Mouse (Mus musculus) MEL (cell line): ENCODE data around the gene Lhx5. TPM values are rescaled to one million over a fixed set of nuclear protein-coding genes. Genes with fewer than 3 reads are reported as not detected.

ENCODE experiments used
- DNase-seq: peaks from one replicate; pipeline ENCODE4 v3.0.0; 2011; ENCODE audit warnings: low read depth, low spot score
- H3K27ac ChIP-seq: 2 replicates; pipeline ENCODE4 v1.5.1; 2012; ENCODE audit warnings: low read depth, mild to moderate bottlenecking, control low read depth, low read length, moderate library complexity; ENCODE audit not compliant: control insufficient read depth
- H3K27me3 ChIP-seq, 2 experiments: fragments of 150-350 bp in 1 of 2; sonication (generic) in 1 of 2; 2 replicates each; pipeline ENCODE4 v1.6.1; 2012; ENCODE audit warnings: low read length in 2 of 2, mild to moderate bottlenecking in 2 of 2, improper control_type of control experiment in 1 of 2, moderate library complexity in 1 of 2; ENCODE audit not compliant: insufficient read depth in 2 of 2, control insufficient read depth in 1 of 2
- H3K36me3 ChIP-seq, 2 experiments: 2 replicates each; pipeline ENCODE4 v1.6.1; 2012 to 2014; ENCODE audit warnings: low read length in 2 of 2, improper control_type of control experiment in 1 of 2, inconsistent platforms in 1 of 2, mild to moderate bottlenecking in 1 of 2; ENCODE audit not compliant: insufficient read depth in 2 of 2, control insufficient read depth in 1 of 2
- H3K4me1 ChIP-seq, 2 experiments: fragments of 150-350 bp in 1 of 2; sonication (generic) in 1 of 2; 2 replicates each; pipeline ENCODE4 v1.6.1; 2012; ENCODE audit warnings: low read length in 2 of 2, improper control_type of control experiment in 1 of 2, mild to moderate bottlenecking in 1 of 2; ENCODE audit not compliant: insufficient read depth in 2 of 2, control insufficient read depth in 1 of 2
- H3K4me3 ChIP-seq, 2 experiments: fragments of 150-350 bp in 1 of 2; sonication (generic) in 1 of 2; 2 replicates each; pipeline ENCODE4 v1.5.1; 2012; ENCODE audit warnings: low read depth in 2 of 2, low read length in 2 of 2, mild to moderate bottlenecking in 2 of 2, moderate library complexity in 2 of 2, control low read depth in 1 of 2, improper control_type of control experiment in 1 of 2; ENCODE audit not compliant: control insufficient read depth in 1 of 2, insufficient read depth in 1 of 2
- H3K79me2 ChIP-seq: 2 replicates; pipeline ENCODE4 v1.6.1; 2012; ENCODE audit warnings: mild to moderate bottlenecking, low read length, moderate library complexity; ENCODE audit not compliant: control insufficient read depth, poor library complexity, insufficient read depth
- H3K9ac ChIP-seq: 2 replicates; pipeline ENCODE4 v1.6.1; 2012; ENCODE audit warnings: low read depth, mild to moderate bottlenecking, control low read depth, low read length, moderate library complexity; ENCODE audit not compliant: control insufficient read depth, poor library complexity, severe bottlenecking
- H3K9me3 ChIP-seq: fragments of 150-350 bp; sonication (generic); replicated peaks from 2 replicates; pipeline ENCODE4 v1.6.1; 2012; ENCODE audit warnings: mild to moderate bottlenecking, low read length, improper control_type of control experiment, moderate library complexity; ENCODE audit not compliant: insufficient read depth
- CHD1 ChIP-seq: IDR thresholded peaks from 2 replicates; pipeline ENCODE4 v1.6.1; 2012; ENCODE audit warnings: low read depth, mild to moderate bottlenecking, inconsistent platforms, low read length, improper control_type of control experiment
- CTCF ChIP-seq, 3 experiments: IDR thresholded peaks in 2 of 3; conservative IDR thresholded peaks in 1 of 3; 2 replicates each; pipeline ENCODE4 v1.5.1; 2011 to 2012; ENCODE audit warnings: low read length in 3 of 3, low read depth in 2 of 3, mild to moderate bottlenecking in 2 of 3, improper control_type of control experiment in 1 of 3, inconsistent platforms in 1 of 3, mixed read lengths in 1 of 3, moderate library complexity in 1 of 3; ENCODE audit not compliant: control insufficient read depth in 1 of 3, insufficient read depth in 1 of 3, poor library complexity in 1 of 3, severe bottlenecking in 1 of 3
- E2F4 ChIP-seq: IDR thresholded peaks from 2 replicates; pipeline ENCODE4 v1.6.1; 2011; ENCODE audit warnings: low read depth, low read length, improper control_type of control experiment, borderline replicate concordance
- ELF1 ChIP-seq: IDR thresholded peaks from 2 replicates; pipeline ENCODE4 v1.6.1; 2014; ENCODE audit warnings: low read depth, mild to moderate bottlenecking, inconsistent platforms, low read length, improper control_type of control experiment, moderate library complexity
- HCFC1 ChIP-seq: IDR thresholded peaks from 2 replicates; pipeline ENCODE4 v1.6.1; 2012; ENCODE audit warnings: low read depth, mild to moderate bottlenecking, inconsistent platforms, low read length, improper control_type of control experiment, moderate library complexity
- JUND ChIP-seq: IDR thresholded peaks from 2 replicates; pipeline ENCODE4 v1.6.1; 2011; ENCODE audit warnings: low read depth, mild to moderate bottlenecking, improper control_type of control experiment, low read length
- MAFK ChIP-seq: IDR thresholded peaks from 2 replicates; pipeline ENCODE4 v1.6.1; 2011; ENCODE audit warnings: low read depth, mild to moderate bottlenecking, low read length, improper control_type of control experiment, borderline replicate concordance
- MAX ChIP-seq: IDR thresholded peaks from 2 replicates; pipeline ENCODE4 v1.6.1; 2011; ENCODE audit warnings: low read length, improper control_type of control experiment
- MXI1 ChIP-seq: IDR thresholded peaks from 2 replicates; pipeline ENCODE4 v1.6.1; 2011; ENCODE audit warnings: mild to moderate bottlenecking, low read depth, low read length, improper control_type of control experiment
- MYC ChIP-seq: IDR thresholded peaks from 2 replicates; pipeline ENCODE4 v1.6.1; 2011; ENCODE audit warnings: low read depth, mild to moderate bottlenecking, low read length, improper control_type of control experiment, moderate library complexity
- NRF1 ChIP-seq: IDR thresholded peaks from 2 replicates; pipeline ENCODE4 v1.6.1; 2014; ENCODE audit warnings: low read depth, mild to moderate bottlenecking, inconsistent platforms, low read length, improper control_type of control experiment, moderate library complexity; ENCODE audit not compliant: poor library complexity, insufficient read depth, severe bottlenecking
- POLR2AphosphoS2 ChIP-seq: IDR thresholded peaks from 2 replicates; pipeline ENCODE4 v1.6.1; 2011; ENCODE audit warnings: low read length, improper control_type of control experiment
- UBTF ChIP-seq: IDR thresholded peaks from 2 replicates; pipeline ENCODE4 v1.6.1; 2012; ENCODE audit warnings: low read depth, mild to moderate bottlenecking, inconsistent platforms, low read length, improper control_type of control experiment, moderate library complexity, borderline replicate concordance; ENCODE audit not compliant: insufficient read depth
- USF2 ChIP-seq, 2 experiments: IDR thresholded peaks; 2 replicates each; pipeline ENCODE4 v1.6.1; 2011 to 2012; ENCODE audit warnings: improper control_type of control experiment in 2 of 2, low read length in 2 of 2, borderline replicate concordance in 1 of 2, inconsistent platforms in 1 of 2, low read depth in 1 of 2, mild to moderate bottlenecking in 1 of 2; ENCODE audit not compliant: insufficient read depth in 1 of 2
- ZKSCAN1 ChIP-seq: IDR thresholded peaks from 2 replicates; pipeline ENCODE4 v1.6.1; 2012; ENCODE audit warnings: low read depth, mild to moderate bottlenecking, inconsistent platforms, low read length, improper control_type of control experiment, moderate library complexity
- ZNF384 ChIP-seq: IDR thresholded peaks from 2 replicates; pipeline ENCODE4 v1.6.1; 2012; ENCODE audit warnings: low read depth, mild to moderate bottlenecking, inconsistent platforms, low read length, improper control_type of control experiment
- polyA plus RNA-seq, 2 experiments: library from polyadenylated mRNA; stranded (reverse) in 1 of 2; unstranded in 1 of 2; fragments of >175 nt in 1 of 2; fragments of >200 nt in 1 of 2; gene quantifications; 2 replicates each; pipeline versions ENCODE4 v1.2.1 to v1.2.4; 2012; ENCODE audit warnings: low replicate concordance in 2 of 2, low read depth in 1 of 2; ENCODE audit not compliant: insufficient read length in 2 of 2, insufficient read depth in 1 of 2, missing spikeins in 1 of 2
- total RNA-seq: library from RNA; depleted of rRNA; stranded (reverse); fragments of 300-350 nt; gene quantifications from 2 replicates; pipeline ENCODE4 v1.2.3, GENCODE M21; 2012

Lhx5 gene
- total and polyA plus RNA-seq, 3 experiments = not detected

GRCm38 (mm10) chr5:120409385-120410378 lies 21.8 kb upstream of the Lhx5 start:
- Histone ChIP-seq H3K36me3 (no peaks in the 10 kb centered on the region), H3K79me2 (no peaks in the 10 kb centered on the region), H3K4me1 (no peaks in the 10 kb centered on the region), H3K4me3 (no peak overlapping the region), H3K27ac (no peak overlapping the region), H3K9ac (no peak overlapping the region), H3K27me3 (no peaks in the 10 kb centered on the region), H3K9me3 (no peaks in the 10 kb centered on the region)
- TF ChIP-seq MYC (no peak), E2F4 (no peak), ELF1 (no peak), ZNF384 (no peak), USF2 (IDR thresholded peaks at IDR 0.05; ENCODE audit: borderline replicate concordance in 1 of 2, insufficient read depth in 1 of 2, low read depth in 1 of 2, low read length in 2 of 2) (no peak), UBTF (no peak), HCFC1 (no peak), POLR2AphosphoS2 (no peak), CHD1 (no peak)
- no peak for DNase-seq

GRCm38 (mm10) chr5:120413436-120413835 lies 18.1 kb upstream of the Lhx5 start:
- no peak overlapping the region for H3K27ac ChIP-seq
- no peaks in the 10 kb centered on the region for H3K27me3 ChIP-seq
- H3K4me3 ChIP-seq = no peak overlapping the region
- no peak overlapping the region for H3K9ac ChIP-seq
- no peak for DNase-seq
- H3K4me1 ChIP-seq = no peaks in the 10 kb centered on the region
- no peaks in the 10 kb centered on the region for H3K79me2 ChIP-seq
- no peak for TF ChIP-seq MAFK
- no peak for TF ChIP-seq ZKSCAN1
- no peak for TF ChIP-seq MAX
- TF ChIP-seq JUND = no peak
- TF ChIP-seq NRF1 = no peak
- no peak for TF ChIP-seq MYC
- TF ChIP-seq MXI1 = no peak
- TF ChIP-seq CTCF (IDR thresholded peaks at IDR 0.05 in 2 of 3, conservative IDR thresholded peaks at IDR 0.05 in 1 of 3; ENCODE audit: control insufficient read depth in 1 of 3, insufficient read depth in 1 of 3, low read depth in 2 of 3, low read length in 3 of 3, poor library complexity in 1 of 3, severe bottlenecking in 1 of 3) = peak; percentile 5 to 34 (median 16); a peak in 4 of 6 replicates
- no peaks in the 10 kb centered on the region for H3K9me3 ChIP-seq
- H3K36me3 ChIP-seq = no peaks in the 10 kb centered on the region
